Mouse (Mus musculus) ES-E14 (cell line): ENCODE results near the gene Pmf1. TPM values are rescaled to one million over a fixed set of nuclear protein-coding genes. Genes with fewer than 3 reads are reported as not detected.

ENCODE experiments used
- DNase-seq: peaks from one replicate; pipeline ENCODE4 v3.0.0-alpha.2; 2013; ENCODE audit warnings: low read depth, low spot score
- H3K27ac ChIP-seq: 2 replicates; pipeline ENCODE4 v1.5.1; 2012; ENCODE audit warnings: low read depth, mild to moderate bottlenecking, low read length, moderate library complexity, mixed read lengths; ENCODE audit not compliant: poor library complexity, insufficient read depth, severe bottlenecking
- H3K36me3 ChIP-seq: 2 replicates; pipeline ENCODE4 v1.6.1; 2012; ENCODE audit warnings: mild to moderate bottlenecking, low read length, moderate library complexity, mixed read lengths; ENCODE audit not compliant: control insufficient read depth, poor library complexity, insufficient read depth, severe bottlenecking
- H3K4me1 ChIP-seq, 2 experiments: fragments of 150-350 bp in 1 of 2; sonication (generic) in 1 of 2; 2 replicates each; pipeline ENCODE4 v1.6.1; 2012; ENCODE audit warnings: low read length in 2 of 2, mild to moderate bottlenecking in 1 of 2, mixed read lengths in 1 of 2; ENCODE audit not compliant: control insufficient read depth in 2 of 2, insufficient read depth in 2 of 2, poor library complexity in 1 of 2
- H3K4me3 ChIP-seq, 2 experiments: fragments of 150-350 bp in 1 of 2; sonication (generic) in 1 of 2; 2 replicates each; pipeline ENCODE4 v1.5.1; 2012; ENCODE audit warnings: low read length in 2 of 2, low read depth in 1 of 2, mild to moderate bottlenecking in 1 of 2, mixed read lengths in 1 of 2; ENCODE audit not compliant: insufficient read depth in 1 of 2, poor library complexity in 1 of 2, severe bottlenecking in 1 of 2
- H3K9ac ChIP-seq: 2 replicates; pipeline ENCODE4 v1.6.1; 2012; ENCODE audit warnings: low read depth, mild to moderate bottlenecking, low read length, mixed read lengths; ENCODE audit not compliant: poor library complexity, insufficient read depth, severe bottlenecking
- H3K9me3 ChIP-seq: fragments of 150-350 bp; sonication (generic); 2 replicates; pipeline ENCODE4 v1.6.1; 2012; ENCODE audit warnings: low read depth, mild to moderate bottlenecking, low read length; ENCODE audit not compliant: control insufficient read depth, insufficient read depth
- CHD2 ChIP-seq: IDR thresholded peaks from 2 replicates; pipeline ENCODE4 v1.6.1; 2014; ENCODE audit warnings: mild to moderate bottlenecking, low read depth, low read length, inconsistent platforms
- HCFC1 ChIP-seq: IDR thresholded peaks from 2 replicates; pipeline ENCODE4 v1.6.1; 2012; ENCODE audit warnings: low read length, inconsistent platforms, borderline replicate concordance; ENCODE audit not compliant: insufficient read depth
- MAFK ChIP-seq: IDR thresholded peaks from 2 replicates; pipeline ENCODE4 v1.6.1; 2014; ENCODE audit warnings: mild to moderate bottlenecking, low read depth, low read length, inconsistent platforms; ENCODE audit not compliant: insufficient read depth
- ZC3H11A ChIP-seq: IDR thresholded peaks from 2 replicates; pipeline ENCODE4 v1.6.1; 2012; ENCODE audit warnings: low read depth, mild to moderate bottlenecking, inconsistent platforms, low read length, borderline replicate concordance
- ZNF384 ChIP-seq: IDR thresholded peaks from 2 replicates; pipeline ENCODE4 v1.6.1; 2012; ENCODE audit warnings: low read depth, low read length, inconsistent platforms
- in situ Hi-C, 2 experiments: fragments of 600-800 bp; cut with MboI; formaldehyde crosslinking; loops; one replicate each; pipeline ENCODE4 v1.15.1; 2025; ENCODE audit warnings: low sequenced_read_pairs in 2 of 2, inconsistent platforms in 1 of 2; ENCODE audit not compliant: unreplicated experiment in 2 of 2
- total RNA-seq: library from RNA; depleted of rRNA; stranded (reverse); fragments of 300-350 nt; gene quantifications from 2 replicates; pipeline ENCODE4 v1.2.3, GENCODE M21; 2012

Pmf1 gene
- total RNA-seq, 1 experiment, result 97.0 TPM

GRCm38 (mm10) chr3:88440500-88441381 is 30.6 kb upstream of the Pmf1 start:
- TF ChIP-seq ZC3H11A (no peak), ZNF384 (no peak), CHD2 (no peak), HCFC1 (no peak), MAFK (no peak)
- Histone ChIP-seq H3K9me3 (no peaks in the 10 kb centered on the region), H3K27ac (peak overlapping the region; percentile 54; the same call in 1 of the 2 replicates), H3K36me3 (no peaks in the 10 kb centered on the region), H3K4me3 (peak overlapping the region; percentile 47 to 50), H3K9ac (peak overlapping the region; percentile 54; the same call in 1 of the 2 replicates), H3K4me1 (peaks cover 12 to 50% of the 10 kb centered on the region in 2 experiments; a peak in 3 of 4 replicates)
- in situ Hi-C loops, result no loop called here
- DNase-seq, result no peak

GRCm38 (mm10) chr3:88439582-88439981 is 29.5 kb upstream of the Pmf1 start:
- in situ Hi-C loops, result no loop called here
- TF ChIP-seq HCFC1, result no peak
- TF ChIP-seq ZC3H11A, result no peak
- no peak for TF ChIP-seq ZNF384
- TF ChIP-seq MAFK, result no peak
- TF ChIP-seq CHD2, result no peak
- peaks cover 12 to 50% of the 10 kb centered on the region in 2 experiments; a peak in 3 of 4 replicates for H3K4me1 ChIP-seq
- H3K4me3 ChIP-seq, result peak overlapping the region in 1 of 2 experiments; percentile 23; a peak in 1 of 4 replicates
- no peaks in the 10 kb centered on the region for H3K36me3 ChIP-seq
- no peak for DNase-seq
- H3K27ac ChIP-seq, result peak overlapping the region; percentile 22; the same call in 1 of the 2 replicates
- H3K9ac ChIP-seq, result no peak overlapping the region
- H3K9me3 ChIP-seq, result no peaks in the 10 kb centered on the region

- in situ Hi-C loops, result no loop called here
- no peak for DNase-seq
- H3K9ac ChIP-seq, result no peak overlapping the region
- H3K36me3 ChIP-seq, result no peaks in the 10 kb centered on the region
- no peaks in the 10 kb centered on the region for H3K9me3 ChIP-seq
- peaks cover 12 to 39% of the 10 kb centered on the region in 2 experiments; a peak in 3 of 4 replicates for H3K4me1 ChIP-seq
- no peak for TF ChIP-seq CHD2
- TF ChIP-seq ZNF384, result no peak
- no peak for TF ChIP-seq ZC3H11A
- no peak for TF ChIP-seq MAFK
- TF ChIP-seq HCFC1, result no peak
- H3K27ac ChIP-seq, result no peak overlapping the region
- no peak overlapping the region for H3K4me3 ChIP-seq
Observed at GRCm38 (mm10) chr3:88437454-88437853, 27.3 kb upstream of the Pmf1 start.

- no peak for TF ChIP-seq ZC3H11A
- TF ChIP-seq MAFK, result no peak
- H3K4me1 ChIP-seq, result peaks cover 12 to 35% of the 10 kb centered on the region in 2 experiments; a peak in 3 of 4 replicates
- in situ Hi-C loops, result no loop called here
Observed at GRCm38 (mm10) chr3:88436395-88437201, 26.5 kb upstream of the Pmf1 start.

More at GRCm38 (mm10) chr3:88436395-88437201, 26.5 kb upstream of the Pmf1 start:
- Histone ChIP-seq H3K27ac (no peak overlapping the region), H3K36me3 (no peaks in the 10 kb centered on the region), H3K9ac (0 out of 2 replicates have a peak overlapping the region, but pooled peaks have one; percentile 18), H3K9me3 (no peaks in the 10 kb centered on the region), H3K4me3 (peak overlapping the region; percentile 48 to 54; a peak in 3 of 4 replicates)
- no peak for DNase-seq
